Comparison of ENCODE assay signal across 18 mouse cellular contexts in genomic region chr13:41675966-41676835, GRCm38 (mm10).
A peak's percentile ranks its signal among the peaks of the same experiment; 100 is the strongest.
DNase-seq lines count a peak whose midpoint lies in the region; ATAC-seq and TF ChIP-seq lines count a peak whose summit lies in the region.
"Had no signal": no experiment of that assay in that cellular context is flagged by ENCODE, and none has a peak within 500 bp of the region (broad histone marks: within the 10 kb centered on the region; RNA-seq: fewer than 3 reads in every experiment).

No protein-coding gene starts in this region.

- H3K9ac ChIP-seq in midbrain, embryonic 14.5 days (replicated peaks; ENCODE audit: low read length): no peak overlapping the region
- no peak overlapping the region for H3K9ac ChIP-seq in stomach, embryonic 16.5 days (ENCODE audit: low read length)
- H3K9ac ChIP-seq: limb, embryonic 15.5 days; liver, embryonic 14.5 days; lung, embryonic 15.5 days; midbrain, embryonic 12.5 days had no signal

- no peak for ATAC-seq in midbrain, embryonic 14.5 days (ENCODE audit: low FRiP score, low TSS enrichment)
- ATAC-seq in stomach, embryonic 16.5 days (ENCODE audit: insufficient read depth, low FRiP score): no peak
- ATAC-seq: hindbrain, postnatal 0 days; intestine, embryonic 16.5 days had no signal

- no peaks in the 10 kb centered on the region for H3K36me3 ChIP-seq in kidney, adult 2 months (ENCODE audit: control insufficient read depth, insufficient read depth, low read length)
- no peaks in the 10 kb centered on the region for H3K36me3 ChIP-seq in midbrain, embryonic 10.5 days
- no peaks in the 10 kb centered on the region for H3K36me3 ChIP-seq in midbrain, embryonic 14.5 days (ENCODE audit: control insufficient read depth, insufficient read depth, low read length)
- no peaks in the 10 kb centered on the region for H3K36me3 ChIP-seq in stomach, embryonic 16.5 days (ENCODE audit: control insufficient read depth, insufficient read depth, low read length)
- H3K36me3 ChIP-seq: heart, embryonic 10.5 days; limb, embryonic 15.5 days; lung, embryonic 15.5 days; midbrain, embryonic 12.5 days had no signal

- H3K27ac ChIP-seq in kidney, adult 2 months (ENCODE audit: insufficient read depth, low read depth, low read length): peak overlapping the region; percentile 93
- peak overlapping the region; percentile 20; the same call in 1 of the 2 replicates for H3K27ac ChIP-seq in midbrain, embryonic 10.5 days (replicated peaks)
- H3K27ac ChIP-seq in midbrain, embryonic 14.5 days (replicated peaks; ENCODE audit: low read depth, low read length): no peak overlapping the region
- peak overlapping the region; percentile 2; the same call in 1 of the 2 replicates for H3K27ac ChIP-seq in stomach, embryonic 16.5 days (ENCODE audit: low read length)
- H3K27ac ChIP-seq: heart, embryonic 10.5 days; hindbrain, postnatal 0 days; limb, embryonic 15.5 days; liver, embryonic 14.5 days; lung, embryonic 15.5 days; midbrain, embryonic 12.5 days had no signal

- no peak for TF ChIP-seq POLR2A in kidney, adult 2 months (IDR thresholded peaks at IDR 0.05; ENCODE audit: low read depth, low read length)

- peaks cover 18% of the 10 kb centered on the region for H3K4me1 ChIP-seq in kidney, adult 2 months (ENCODE audit: control insufficient read depth, insufficient read depth, low read length)
- peaks cover 11% of the 10 kb centered on the region for H3K4me1 ChIP-seq in midbrain, embryonic 10.5 days
- no peaks in the 10 kb centered on the region for H3K4me1 ChIP-seq in midbrain, embryonic 14.5 days (ENCODE audit: control insufficient read depth, insufficient read depth, low read length)
- peaks cover 9% of the 10 kb centered on the region; the same call in 1 of the 2 replicates for H3K4me1 ChIP-seq in stomach, embryonic 16.5 days (ENCODE audit: control insufficient read depth, insufficient read depth, low read length)
- H3K4me1 ChIP-seq: midbrain, embryonic 12.5 days had no signal

- WGBS in kidney, adult 2 months: 38% methylated on average over 9 of the region's 9 CpGs
- 80% methylated on average over 9 of the region's 9 CpGs for WGBS in midbrain, embryonic 10.5 days
- 64% methylated on average over 9 of the region's 9 CpGs for WGBS in midbrain, embryonic 14.5 days
- WGBS in stomach, embryonic 16.5 days: 86% methylated on average over 9 of the region's 9 CpGs

- no peaks in the 10 kb centered on the region for H3K27me3 ChIP-seq in kidney, adult 2 months (replicated peaks; ENCODE audit: control insufficient read depth, insufficient read depth, low read length)
- H3K27me3 ChIP-seq in midbrain, embryonic 10.5 days (ENCODE audit: low read depth, poor library complexity, severe bottlenecking): no peaks in the 10 kb centered on the region
- H3K27me3 ChIP-seq in midbrain, embryonic 14.5 days (ENCODE audit: control insufficient read depth, insufficient read depth, low read length): no peaks in the 10 kb centered on the region
- no peaks in the 10 kb centered on the region for H3K27me3 ChIP-seq in stomach, embryonic 16.5 days (ENCODE audit: control insufficient read depth, insufficient read depth, low read length)
- H3K27me3 ChIP-seq: limb, embryonic 15.5 days; lung, embryonic 15.5 days; midbrain, embryonic 12.5 days had no signal

- H3K9me3 ChIP-seq in midbrain, embryonic 10.5 days (replicated peaks): no peaks in the 10 kb centered on the region
- H3K9me3 ChIP-seq in midbrain, embryonic 14.5 days (ENCODE audit: control insufficient read depth, low read length): no peaks in the 10 kb centered on the region
- no peaks in the 10 kb centered on the region for H3K9me3 ChIP-seq in stomach, embryonic 16.5 days (replicated peaks; ENCODE audit: control insufficient read depth, low read length)
- H3K9me3 ChIP-seq: heart, embryonic 10.5 days; limb, embryonic 15.5 days; lung, embryonic 15.5 days; midbrain, embryonic 12.5 days had no signal

- no peak overlapping the region for H3K4me2 ChIP-seq in midbrain, embryonic 14.5 days (ENCODE audit: low read length)
- no peak overlapping the region for H3K4me2 ChIP-seq in stomach, embryonic 16.5 days (ENCODE audit: low read depth, low read length)
- H3K4me2 ChIP-seq: limb, embryonic 15.5 days; lung, embryonic 15.5 days; midbrain, embryonic 12.5 days had no signal

- TF ChIP-seq CTCF in kidney, adult 2 months (conservative IDR thresholded peaks at IDR 0.05; ENCODE audit: insufficient read depth, insufficient read length, low read depth, low read length): no peak

- no peak overlapping the region for H3K4me3 ChIP-seq in kidney, adult 2 months (ENCODE audit: insufficient read depth, low read depth, low read length)
- H3K4me3 ChIP-seq in midbrain, embryonic 10.5 days: no peak overlapping the region
- no peak overlapping the region for H3K4me3 ChIP-seq in midbrain, embryonic 14.5 days (replicated peaks; ENCODE audit: low read depth, low read length)
- H3K4me3 ChIP-seq in stomach, embryonic 16.5 days (replicated peaks; ENCODE audit: low read length): no peak overlapping the region
- H3K4me3 ChIP-seq: heart, embryonic 10.5 days; limb, embryonic 15.5 days; lung, embryonic 15.5 days; midbrain, embryonic 12.5 days had no signal

- DNase-seq in kidney, adult 2 months: no peak
- no peak for DNase-seq in kidney, adult 8-10 months
- DNase-seq in midbrain, embryonic 10.5 days (ENCODE audit: low spot score): no peak
- DNase-seq in midbrain, embryonic 14.5 days: no peak
- peak; percentile 60 for DNase-seq in NIH3T3 (ENCODE audit: low read depth)
- DNase-seq in adrenal gland, postnatal 4 days (ENCODE audit: low spot score in 2 of 2): no peak
- DNase-seq: adrenal gland, adult 2 months; cerebellum, adult 11-12 months; right cerebral cortex, postnatal 14 days; thymus, postnatal 25 days had no signal
